Mouse (Mus musculus) forebrain, embryonic 12.5 days (tissue): Measurements from ENCODE around the gene Srrt. TPM values are rescaled to one million over a fixed set of nuclear protein-coding genes. Genes with fewer than 3 reads are reported as not detected.

ENCODE experiments used
- ATAC-seq: fragments of 200-750 bp; cut with Nextera tagmentation; 2 replicates; pipeline ENCODE4 v1.8.0; 2017; ENCODE audit warnings: moderate TSS enrichment; ENCODE audit not compliant: low FRiP score
- H3K27ac ChIP-seq: fragments of 300-500 bp; sonication (generic); 2 replicates; pipeline ENCODE4 v1.5.1; 2016; ENCODE audit warnings: mild to moderate bottlenecking
- H3K27me3 ChIP-seq: fragments of 300-500 bp; sonication (generic); 2 replicates; pipeline ENCODE4 v1.6.1; 2016; ENCODE audit warnings: mild to moderate bottlenecking
- H3K36me3 ChIP-seq: fragments of 300-500 bp; sonication (generic); replicated peaks from 2 replicates; pipeline ENCODE4 v1.6.1; 2016; ENCODE audit warnings: mild to moderate bottlenecking
- H3K4me1 ChIP-seq: fragments of 300-500 bp; sonication (generic); 2 replicates; pipeline ENCODE4 v1.6.1; 2016
- H3K4me2 ChIP-seq: fragments of 300-500 bp; sonication (generic); 2 replicates; pipeline ENCODE4 v1.6.1; 2016; ENCODE audit warnings: mild to moderate bottlenecking, moderate library complexity
- H3K4me3 ChIP-seq: fragments of 300-500 bp; sonication (generic); replicated peaks from 2 replicates; pipeline ENCODE4 v1.5.1; 2016; ENCODE audit warnings: mild to moderate bottlenecking
- H3K9ac ChIP-seq: fragments of 300-500 bp; sonication (generic); 2 replicates; pipeline ENCODE4 v1.6.1; 2016; ENCODE audit warnings: mild to moderate bottlenecking
- H3K9me3 ChIP-seq: fragments of 300-500 bp; sonication (generic); 2 replicates; pipeline ENCODE4 v1.6.1; 2016
- WGBS: fragments of 180-500 bp; shearing (Covaris S2); methylation state at CpG from one replicate; pipeline ENCODE4 v1.1.7; 2016; 5-methylcytosine and 5-hydroxymethylcytosine counted together
- polyA plus RNA-seq: library from polyadenylated mRNA; unstranded; fragments of >200 nt; fragmentation: Nextera tagmentation; extraction: Ambion mirVana; gene quantifications from 2 replicates; pipeline ENCODE4 v1.2.1, GENCODE M21; 2016

Srrt gene
- polyA plus RNA-seq, 1 experiment from 2014 or later: 184 TPM

DNA sequence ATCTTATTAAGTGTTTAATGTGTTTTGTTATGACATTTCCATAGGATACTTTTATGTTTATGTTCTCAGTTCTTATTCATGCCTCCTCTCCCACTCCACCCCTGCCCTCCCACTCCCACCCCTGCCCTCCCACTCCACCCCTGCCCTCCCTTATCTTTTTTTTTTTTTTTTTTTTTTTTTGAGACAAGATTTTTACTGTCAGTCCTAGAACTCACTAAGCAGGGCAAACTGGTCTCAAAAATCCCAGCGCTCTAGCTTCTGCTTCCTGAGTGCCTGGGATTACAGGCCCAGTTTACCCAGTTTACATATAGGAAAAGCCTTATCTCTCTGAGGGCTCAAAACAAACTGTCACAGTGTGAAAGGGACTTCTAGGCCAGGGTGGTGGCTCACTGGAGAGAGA lies 38.9 kb upstream of the Srrt start:
- no peak overlapping the region for H3K4me3 ChIP-seq
- 85% methylated on average over 1 of the region's 1 CpGs for WGBS
- no peaks in the 10 kb centered on the region for H3K9me3 ChIP-seq
- H3K4me1 ChIP-seq: peaks cover 40% of the 10 kb centered on the region
- no peak overlapping the region for H3K9ac ChIP-seq
- H3K27me3 ChIP-seq: peaks cover 6% of the 10 kb centered on the region; the same call in 1 of the 2 replicates
- H3K4me2 ChIP-seq: no peak overlapping the region
- H3K36me3 ChIP-seq: no peaks in the 10 kb centered on the region
- ATAC-seq: no peak
- no peak overlapping the region for H3K27ac ChIP-seq

DNA sequence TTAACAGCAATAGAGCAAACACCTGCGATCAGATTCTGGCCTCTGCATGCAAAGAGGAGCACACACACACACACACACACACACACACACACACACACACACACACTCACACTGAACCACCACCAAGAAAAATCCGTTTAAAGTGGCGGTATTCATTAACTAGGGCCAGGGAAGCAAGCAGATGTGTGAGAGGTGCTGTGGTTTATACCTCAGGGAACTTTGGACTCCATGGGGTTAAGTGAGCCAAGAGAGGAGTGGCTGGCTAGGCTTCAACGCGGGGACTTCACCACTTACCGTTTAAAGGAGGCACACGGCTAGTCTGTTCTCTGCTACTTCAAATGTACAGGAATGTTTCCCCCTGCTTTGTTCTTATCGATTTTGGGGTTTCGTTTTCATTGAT lies 38.3 kb upstream of the Srrt start:
- no peak overlapping the region for H3K9ac ChIP-seq
- peaks cover 34% of the 10 kb centered on the region for H3K4me1 ChIP-seq
- H3K36me3 ChIP-seq: no peaks in the 10 kb centered on the region
- WGBS: 27% methylated on average over 9 of the region's 9 CpGs
- no peak overlapping the region for H3K4me3 ChIP-seq
- no peaks in the 10 kb centered on the region for H3K9me3 ChIP-seq
- no peak for ATAC-seq
- H3K4me2 ChIP-seq: no peak overlapping the region
- H3K27ac ChIP-seq: no peak overlapping the region
- peaks cover 6% of the 10 kb centered on the region; the same call in 1 of the 2 replicates for H3K27me3 ChIP-seq

DNA sequence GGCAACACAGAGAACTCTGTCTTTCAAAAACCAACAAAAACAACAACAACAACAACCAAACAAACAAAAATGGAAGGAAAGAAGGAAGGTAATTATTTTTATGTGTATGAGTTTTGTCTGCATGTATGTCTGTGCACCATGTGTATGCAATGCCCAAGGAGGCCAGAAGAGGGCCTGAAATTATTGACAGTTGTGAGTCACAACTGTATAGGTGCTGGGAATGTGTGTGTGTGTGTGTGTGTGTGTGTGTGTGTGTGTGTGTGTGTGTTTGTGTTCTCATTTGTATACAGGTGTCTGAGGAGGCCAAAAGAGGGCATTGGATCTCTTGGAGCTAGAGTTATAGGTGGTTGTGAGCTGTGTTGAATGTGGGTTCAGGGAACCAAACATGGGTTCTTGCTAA lies 36.4 kb upstream of the Srrt start:
- Histone ChIP-seq H3K27ac (no peak overlapping the region), H3K9ac (no peak overlapping the region), H3K4me3 (no peak overlapping the region), H3K27me3 (peaks cover 8% of the 10 kb centered on the region; the same call in 1 of the 2 replicates), H3K9me3 (no peaks in the 10 kb centered on the region), H3K4me1 (peaks cover 35% of the 10 kb centered on the region), H3K36me3 (no peaks in the 10 kb centered on the region), H3K4me2 (no peak overlapping the region)
- ATAC-seq: no peak

DNA sequence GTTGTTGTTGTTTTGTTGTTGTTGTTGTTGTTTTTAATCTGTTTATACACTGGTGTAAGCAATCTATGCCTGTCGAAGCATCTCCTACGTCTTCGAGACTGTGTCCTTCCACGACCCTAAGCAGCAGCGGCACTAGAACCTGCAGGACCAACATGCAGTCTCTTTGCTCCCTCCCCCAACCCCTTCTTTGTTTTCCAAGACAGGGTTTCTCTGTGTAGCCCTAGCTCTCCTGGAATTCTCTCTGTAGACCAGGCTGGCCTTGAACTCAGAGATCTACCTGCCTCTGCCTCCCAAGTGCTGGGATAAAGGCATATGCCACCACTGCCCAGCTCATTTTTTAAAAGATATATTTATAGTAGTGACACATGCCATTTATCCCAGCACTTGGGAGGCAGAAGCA lies 35.9 kb upstream of the Srrt start:
- no peak overlapping the region for H3K4me3 ChIP-seq
- no peak overlapping the region for H3K9ac ChIP-seq
- peaks cover 5% of the 10 kb centered on the region; the same call in 1 of the 2 replicates for H3K27me3 ChIP-seq
- H3K4me1 ChIP-seq: peaks cover 35% of the 10 kb centered on the region
- no peak overlapping the region for H3K4me2 ChIP-seq
- no peak for ATAC-seq
- WGBS: 93% methylated on average over 5 of the region's 5 CpGs
- H3K27ac ChIP-seq: no peak overlapping the region
- H3K36me3 ChIP-seq: no peaks in the 10 kb centered on the region
- no peaks in the 10 kb centered on the region for H3K9me3 ChIP-seq

DNA sequence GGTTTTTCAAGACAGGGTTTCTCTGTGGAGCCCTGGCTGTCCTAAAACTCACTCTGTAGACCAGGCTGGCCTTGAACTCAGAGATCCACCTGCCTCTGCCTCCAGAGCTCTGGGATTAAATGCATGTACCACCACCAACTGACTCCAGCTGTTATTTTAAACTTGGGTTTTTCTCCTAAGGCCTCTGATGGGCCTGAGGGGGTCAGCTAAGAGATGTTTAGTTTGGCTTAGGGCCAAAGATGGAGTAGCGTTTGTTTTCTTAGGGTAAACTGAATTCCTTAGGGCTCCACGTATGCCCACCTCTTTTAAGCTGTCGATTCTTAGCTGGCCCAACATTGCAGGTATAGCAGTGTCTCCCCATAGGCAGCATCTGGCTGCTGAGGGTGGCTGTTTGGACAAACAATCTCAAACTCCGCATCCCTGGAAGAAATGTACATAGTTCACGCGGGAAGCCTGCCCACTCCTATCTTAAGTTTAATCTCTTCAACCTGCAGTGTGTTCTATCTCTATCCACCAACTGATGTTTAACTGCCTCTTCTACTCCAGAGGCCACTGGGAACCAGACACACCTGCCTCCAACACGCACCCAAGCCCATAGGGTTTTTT lies 35.0 kb upstream of the Srrt start:
- no peak overlapping the region for H3K9ac ChIP-seq
- no peaks in the 10 kb centered on the region for H3K36me3 ChIP-seq
- no peak overlapping the region for H3K4me2 ChIP-seq
- peaks cover 26% of the 10 kb centered on the region for H3K4me1 ChIP-seq
- H3K4me3 ChIP-seq: no peak overlapping the region
- no peak for ATAC-seq
- WGBS: 90% methylated on average over 7 of the region's 7 CpGs
- no peak overlapping the region for H3K27ac ChIP-seq
- H3K9me3 ChIP-seq: no peaks in the 10 kb centered on the region
- peaks cover 5% of the 10 kb centered on the region; the same call in 1 of the 2 replicates for H3K27me3 ChIP-seq

DNA sequence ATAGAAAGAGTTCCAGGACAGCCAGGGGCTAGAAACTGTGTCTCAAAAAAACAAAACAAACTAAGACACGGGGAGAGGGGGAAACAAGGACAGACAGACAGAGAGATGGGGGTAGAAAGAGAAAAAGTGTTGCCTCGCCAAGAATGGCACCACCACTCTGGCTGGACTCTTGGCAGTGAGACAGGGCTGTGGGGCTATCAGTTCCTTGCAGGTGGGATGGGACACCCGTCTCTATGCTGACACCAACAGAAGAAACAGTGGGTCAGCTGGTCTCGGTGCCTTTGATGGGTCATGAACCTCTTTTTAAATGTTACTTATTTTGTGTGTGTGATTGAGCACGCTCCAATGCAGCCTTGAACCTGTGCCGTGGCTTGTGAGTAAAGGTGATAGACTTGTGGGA lies 32.7 kb upstream of the Srrt start:
- no peak overlapping the region for H3K4me3 ChIP-seq

DNA sequence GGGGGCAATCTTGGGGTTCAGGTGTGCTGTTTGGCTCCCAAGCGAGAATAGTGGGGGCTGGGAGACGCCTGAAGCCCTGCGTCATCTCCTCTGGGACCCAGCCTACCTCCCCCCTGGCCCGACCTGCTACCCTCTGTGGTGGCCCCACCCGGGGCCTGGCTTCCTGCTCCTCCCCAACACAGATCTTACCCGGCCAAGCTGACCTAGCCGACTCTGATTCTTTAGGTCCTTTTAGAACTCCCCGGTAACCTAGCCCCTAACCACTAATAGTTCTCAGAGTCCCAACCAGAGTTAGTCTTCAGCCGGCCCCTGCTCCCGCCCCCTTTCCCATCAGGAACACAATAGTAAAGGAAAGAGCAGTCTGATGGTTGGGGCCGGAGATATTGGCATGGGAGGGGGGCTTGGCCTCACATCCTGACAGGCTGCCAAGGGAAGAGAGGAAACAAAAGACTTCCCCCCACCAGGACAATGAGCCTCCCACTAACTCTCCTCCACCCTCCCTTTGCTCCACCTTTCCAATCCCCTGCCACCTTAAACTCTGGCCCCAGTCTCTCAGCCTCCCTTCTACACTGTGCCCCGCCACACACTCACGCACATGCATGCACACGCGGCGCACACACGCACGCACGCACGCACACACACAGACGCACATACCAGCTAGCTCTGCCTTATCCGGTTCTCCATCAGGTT lies 32.0 kb upstream of the Srrt start:
- Histone ChIP-seq H3K9ac (peak overlapping the region; percentile 59), H3K4me1 (peaks cover 15% of the 10 kb centered on the region), H3K9me3 (no peaks in the 10 kb centered on the region), H3K4me2 (peak overlapping the region; percentile 68), H3K36me3 (no peaks in the 10 kb centered on the region), H3K27ac (peak overlapping the region; percentile 71), H3K27me3 (peaks cover 5% of the 10 kb centered on the region; the same call in 1 of the 2 replicates), H3K4me3 (peak overlapping the region; percentile 41)
- WGBS: 4% methylated on average over 22 of the region's 22 CpGs
- ATAC-seq: peak; percentile 53

More for the DNA sequence above, 32.7 kb upstream of the Srrt start:
- H3K9me3 ChIP-seq: no peaks in the 10 kb centered on the region
- H3K27ac ChIP-seq: peak overlapping the region; percentile 71; the same call in 1 of the 2 replicates
- H3K36me3 ChIP-seq: no peaks in the 10 kb centered on the region
- no peak overlapping the region for H3K4me2 ChIP-seq
- peaks cover 5% of the 10 kb centered on the region; the same call in 1 of the 2 replicates for H3K27me3 ChIP-seq
- no peak overlapping the region for H3K9ac ChIP-seq
- 75% methylated on average over 6 of the region's 6 CpGs for WGBS
- ATAC-seq: no peak
- H3K4me1 ChIP-seq: peaks cover 17% of the 10 kb centered on the region

DNA sequence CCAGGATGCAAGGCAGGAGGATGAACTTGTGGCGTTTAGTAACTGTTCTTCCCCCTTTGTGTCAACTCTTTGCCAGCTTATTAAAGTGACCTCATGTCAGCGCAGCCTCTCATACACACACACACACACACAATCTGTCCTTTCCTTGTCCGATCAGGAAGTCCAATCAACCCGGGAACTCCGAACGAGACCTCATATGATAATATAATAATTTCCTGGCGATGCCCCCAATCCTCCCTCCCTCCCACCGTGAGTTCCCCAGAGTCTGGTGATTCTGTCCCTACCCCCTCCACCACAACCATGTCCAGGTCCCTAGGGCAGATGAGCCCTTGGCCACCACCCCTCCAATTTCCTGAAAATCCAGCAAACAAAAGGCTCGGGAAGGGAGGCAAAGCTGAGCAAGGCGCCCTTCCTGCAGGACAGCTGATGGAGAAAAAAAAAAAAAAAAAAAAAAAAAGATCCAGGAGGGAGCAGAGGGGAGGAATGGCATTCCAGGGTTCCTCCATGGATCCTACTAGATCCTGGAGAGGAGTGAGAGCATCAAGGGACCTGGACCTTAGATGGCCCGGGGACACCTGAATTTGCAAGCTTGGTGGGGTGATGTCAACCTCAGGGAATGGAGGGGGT lies 31.3 kb upstream of the Srrt start:
- Histone ChIP-seq H3K4me3 (peak overlapping the region; percentile 41), H3K9ac (peak overlapping the region; percentile 59), H3K9me3 (no peaks in the 10 kb centered on the region), H3K27me3 (peaks cover 5% of the 10 kb centered on the region; the same call in 1 of the 2 replicates), H3K36me3 (no peaks in the 10 kb centered on the region), H3K27ac (peak overlapping the region; percentile 71), H3K4me2 (peak overlapping the region; percentile 68), H3K4me1 (peaks cover 15% of the 10 kb centered on the region)
- ATAC-seq: peak; percentile 34
- WGBS: 2% methylated on average over 11 of the region's 11 CpGs

DNA sequence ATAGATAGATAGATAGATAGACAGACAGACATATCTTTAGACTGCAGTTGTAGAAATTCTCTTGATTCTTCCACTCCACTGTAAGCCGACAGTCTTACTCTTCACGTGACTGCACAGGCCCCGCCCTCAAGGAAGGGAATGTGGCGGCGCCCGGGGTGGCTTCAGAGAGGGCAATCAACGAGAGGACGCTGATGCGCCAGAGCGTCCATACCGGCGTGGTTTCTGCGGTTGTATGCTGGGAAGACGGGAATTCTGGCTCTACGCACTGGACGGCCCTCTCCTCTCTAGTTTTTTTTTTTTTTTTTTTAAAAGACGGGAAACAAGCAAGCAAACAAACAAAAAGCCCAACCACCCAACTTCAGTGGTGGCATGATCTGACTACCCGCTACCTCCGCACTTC lies 30.8 kb upstream of the Srrt start:
- H3K4me2 ChIP-seq: peak overlapping the region; percentile 68
- H3K4me1 ChIP-seq: peaks cover 20% of the 10 kb centered on the region
- no peaks in the 10 kb centered on the region for H3K36me3 ChIP-seq
- peak overlapping the region; percentile 59 for H3K9ac ChIP-seq
- peak overlapping the region; percentile 71 for H3K27ac ChIP-seq
- peaks cover 5% of the 10 kb centered on the region; the same call in 1 of the 2 replicates for H3K27me3 ChIP-seq
- H3K4me3 ChIP-seq: peak overlapping the region; percentile 41
- 1% methylated on average over 19 of the region's 19 CpGs for WGBS
- no peaks in the 10 kb centered on the region for H3K9me3 ChIP-seq
- ATAC-seq: peak; percentile 89

DNA sequence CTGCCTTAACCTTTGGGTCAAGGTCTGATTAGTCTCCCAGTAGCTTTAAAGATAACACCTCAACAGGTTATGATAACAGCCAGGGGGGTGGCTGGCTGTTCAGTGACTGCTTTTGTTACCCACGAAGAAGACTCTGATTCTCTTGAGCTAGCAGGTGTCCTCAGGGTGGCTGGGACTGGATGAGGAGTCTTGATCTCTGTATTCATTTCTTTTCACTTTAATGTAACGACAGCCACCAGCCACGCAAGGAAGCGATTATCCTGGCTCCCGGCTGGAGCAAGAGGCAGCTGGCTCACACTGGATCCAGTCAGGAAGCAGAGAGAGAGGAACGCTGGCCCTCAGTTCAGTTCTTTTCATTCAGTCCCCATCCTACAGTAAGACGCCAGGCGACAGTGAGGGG lies 29.7 kb upstream of the Srrt start:
- whole genome bisulfite sequencing: 55% methylated on average over 8 of the region's 8 CpGs
- Histone ChIP-seq H3K9me3 (no peaks in the 10 kb centered on the region), H3K4me3 (no peak overlapping the region), H3K9ac (no peak overlapping the region), H3K4me1 (peaks cover 30% of the 10 kb centered on the region), H3K36me3 (no peaks in the 10 kb centered on the region), H3K4me2 (no peak overlapping the region), H3K27me3 (peaks cover 5% of the 10 kb centered on the region; the same call in 1 of the 2 replicates), H3K27ac (0 out of 2 replicates have a peak overlapping the region, but pooled peaks have one; percentile 11)
- ATAC-seq: no peak

DNA sequence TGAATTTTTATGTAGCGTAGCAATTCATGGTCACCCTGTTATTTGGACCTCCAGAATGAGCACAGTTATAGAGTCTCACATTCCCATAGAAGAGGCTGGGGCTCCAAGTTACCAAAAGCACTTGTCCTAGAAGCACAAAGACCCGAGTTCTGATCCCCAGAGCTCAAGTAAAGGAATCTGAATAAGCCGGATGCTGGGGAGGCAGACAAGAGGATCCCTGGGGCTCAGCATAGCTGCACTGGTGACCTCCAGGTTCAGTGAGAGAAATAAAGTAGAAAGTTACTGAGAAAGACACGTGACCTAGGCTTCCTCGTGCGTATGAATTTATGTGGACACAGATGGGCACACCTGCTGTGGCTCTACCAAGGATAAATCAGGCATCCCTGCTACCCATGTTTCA lies 27.6 kb upstream of the Srrt start:
- no peaks in the 10 kb centered on the region for H3K36me3 ChIP-seq
- H3K27me3 ChIP-seq: no peaks in the 10 kb centered on the region
- H3K27ac ChIP-seq: no peak overlapping the region
- H3K4me3 ChIP-seq: no peak overlapping the region
- H3K9me3 ChIP-seq: no peaks in the 10 kb centered on the region
- no peak overlapping the region for H3K4me2 ChIP-seq
- ATAC-seq: no peak
- 73% methylated on average over 6 of the region's 6 CpGs for WGBS
- H3K9ac ChIP-seq: no peak overlapping the region
- H3K4me1 ChIP-seq: peaks cover 30% of the 10 kb centered on the region

DNA sequence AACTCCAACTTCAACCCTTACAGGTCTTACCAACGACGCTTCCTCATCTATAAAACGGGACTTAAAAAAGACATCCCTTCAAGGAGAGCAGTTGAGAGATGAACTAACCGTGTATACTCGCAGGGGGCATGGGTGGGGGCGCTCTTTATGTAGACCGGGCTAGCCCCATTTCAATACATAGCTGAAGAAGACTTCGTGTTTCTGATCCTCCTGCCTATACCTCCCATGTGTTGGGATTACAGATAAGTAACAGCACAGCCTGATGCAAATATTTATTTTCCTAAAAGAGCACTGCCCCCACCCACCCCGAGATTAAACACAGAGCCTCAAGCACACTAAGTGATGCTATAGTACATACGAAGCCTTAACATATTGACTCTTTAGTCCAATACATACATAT lies 26.8 kb upstream of the Srrt start:
- no peaks in the 10 kb centered on the region for H3K9me3 ChIP-seq
- H3K9ac ChIP-seq: no peak overlapping the region
- 68% methylated on average over 10 of the region's 10 CpGs for WGBS
- H3K27me3 ChIP-seq: no peaks in the 10 kb centered on the region
- H3K4me2 ChIP-seq: peak overlapping the region; percentile 96; the same call in 1 of the 2 replicates
- ATAC-seq: no peak
- H3K4me1 ChIP-seq: peaks cover 23% of the 10 kb centered on the region
- H3K36me3 ChIP-seq: no peaks in the 10 kb centered on the region
- no peak overlapping the region for H3K4me3 ChIP-seq
- H3K27ac ChIP-seq: no peak overlapping the region
